Mouse (Mus musculus) limb, embryonic 14.5 days (tissue): Measurements from ENCODE around the gene Vwa7. TPM values are rescaled to one million over a fixed set of nuclear protein-coding genes. Genes with fewer than 3 reads are reported as not detected.
"Not testable (repeated sequence)": the region's sequence is repeated elsewhere in the genome, so short reads cannot be mapped to it uniquely, and the experiment has no call there.

Source experiments
- ATAC-seq: fragments of 200-750 bp; cut with Nextera tagmentation; 2 replicates; pipeline ENCODE4 v1.8.0; 2017; ENCODE audit warnings: low read depth, moderate number of reproducible peaks, moderate TSS enrichment; ENCODE audit not compliant: low FRiP score
- DNase-seq: peaks from one replicate; pipeline ENCODE4 v3.0.0-alpha.2; 2015; ENCODE audit warnings: low spot score
- H3K27ac ChIP-seq: fragments of 300-500 bp; sonication (generic); replicated peaks from 2 replicates; pipeline ENCODE4 v1.5.1; 2014; ENCODE audit warnings: low read depth, mild to moderate bottlenecking, low read length, moderate library complexity, mixed read lengths
- H3K27me3 ChIP-seq: fragments of 300-500 bp; sonication (generic); 2 replicates; pipeline ENCODE4 v1.6.1; 2014; ENCODE audit warnings: low read length, mixed read lengths; ENCODE audit not compliant: control insufficient read depth, insufficient read depth
- H3K36me3 ChIP-seq: fragments of 300-500 bp; sonication (generic); 2 replicates; pipeline ENCODE4 v1.6.1; 2014; ENCODE audit warnings: mild to moderate bottlenecking, low read length, moderate library complexity, mixed read lengths; ENCODE audit not compliant: control insufficient read depth, insufficient read depth
- H3K4me1 ChIP-seq: fragments of 300-500 bp; sonication (generic); 2 replicates; pipeline ENCODE4 v1.6.1; 2014; ENCODE audit warnings: antibody characterized with exemption, low read length, mixed read lengths; ENCODE audit not compliant: control insufficient read depth, insufficient read depth
- H3K4me2 ChIP-seq: fragments of 300-500 bp; sonication (generic); replicated peaks from 2 replicates; pipeline ENCODE4 v1.6.1; 2014; ENCODE audit warnings: low read depth, mild to moderate bottlenecking, low read length, moderate library complexity; ENCODE audit not compliant: severe bottlenecking
- H3K4me3 ChIP-seq: fragments of 300-500 bp; sonication (generic); replicated peaks from 2 replicates; pipeline ENCODE4 v1.5.1; 2014; ENCODE audit warnings: low read length
- H3K9ac ChIP-seq: fragments of 300-500 bp; sonication (generic); 2 replicates; pipeline ENCODE4 v1.6.1; 2014; ENCODE audit warnings: mild to moderate bottlenecking, low read depth, low read length, moderate library complexity; ENCODE audit not compliant: severe bottlenecking
- H3K9me3 ChIP-seq: fragments of 300-500 bp; sonication (generic); 2 replicates; pipeline ENCODE4 v1.6.1; 2016; ENCODE audit warnings: low read length; ENCODE audit not compliant: control insufficient read depth
- POLR2A ChIP-seq: fragments of 200-500 bp; IDR thresholded peaks from 2 replicates; pipeline ENCODE4 v1.8.0; 2012; ENCODE audit warnings: inconsistent platforms, mild to moderate bottlenecking, moderate library complexity, borderline replicate concordance; ENCODE audit not compliant: insufficient read depth, insufficient read length; ENCODE audit errors: extremely low read depth
- WGBS: fragments of 180-500 bp; shearing (Covaris S2); extraction: QIAGEN DNeasy Blood & Tissue Kit; methylation state at CpG from one replicate; pipeline ENCODE4 v1.1.7; 2014; 5-methylcytosine and 5-hydroxymethylcytosine counted together
- polyA plus RNA-seq, 2 experiments: library from polyadenylated mRNA; depleted of rRNA in 1 of 2; stranded (reverse) in 1 of 2; unstranded in 1 of 2; fragments of >200 nt; fragmentation: Nextera tagmentation in 1 of 2; extraction: Ambion mirVana in 1 of 2; gene quantifications; 2 replicates each; pipeline versions ENCODE4 v1.2.1 to v1.2.3; 2012 to 2014

Gene Vwa7
- polyA plus RNA-seq (2012; rRNA removed) = 0.64 and 0.85 TPM in 2 replicates
- polyA plus RNA-seq (2014; fragmentation: Nextera tagmentation; extraction: Ambion mirVana) = 0.11 and 0.15 TPM in 2 replicates

DNA sequence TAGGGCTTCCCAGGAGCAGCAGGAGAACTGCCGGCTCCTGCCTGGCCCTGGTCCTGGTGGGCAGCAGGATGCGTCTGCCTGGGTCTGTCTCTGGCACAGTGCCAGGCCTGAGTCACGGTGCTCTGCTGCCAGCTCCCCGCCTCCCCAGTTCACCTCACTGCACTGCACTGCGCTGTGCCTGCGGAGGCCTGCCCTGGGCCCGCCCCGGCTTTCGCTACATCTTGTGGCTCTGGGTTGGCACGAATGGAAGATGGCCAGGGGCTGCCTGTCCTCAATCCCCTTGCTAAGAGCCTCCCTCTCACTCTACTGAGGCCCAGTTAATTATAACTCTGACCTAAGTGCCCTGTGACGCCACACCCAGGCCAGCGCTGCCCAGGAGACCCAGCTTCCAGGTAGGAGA lies at the start of gene Vwa7:
Gene Vwa7, plus strand, starts transcription at position 204 of the 400 bp plus-strand sequence.
- H3K36me3 ChIP-seq = peaks cover 58% of the 10 kb centered on the region
- no peaks in the 10 kb centered on the region for H3K27me3 ChIP-seq
- H3K4me3 ChIP-seq = no peak within 1 kb of the TSS
- H3K27ac ChIP-seq = no peak within 1 kb of the TSS
- 55% methylated on average over 12 of the region's 12 CpGs for WGBS
- ATAC-seq = no peak
- no peaks in the 10 kb centered on the region for H3K9me3 ChIP-seq
- TF ChIP-seq POLR2A = no peak
- H3K4me1 ChIP-seq = peaks cover 2% of the 10 kb centered on the region; the same call in 1 of the 2 replicates
- no peak within 1 kb of the TSS for H3K4me2 ChIP-seq
- peak within 1 kb of the TSS; percentile 12; the same call in 1 of the 2 replicates for H3K9ac ChIP-seq
- DNase-seq = no peak

DNA sequence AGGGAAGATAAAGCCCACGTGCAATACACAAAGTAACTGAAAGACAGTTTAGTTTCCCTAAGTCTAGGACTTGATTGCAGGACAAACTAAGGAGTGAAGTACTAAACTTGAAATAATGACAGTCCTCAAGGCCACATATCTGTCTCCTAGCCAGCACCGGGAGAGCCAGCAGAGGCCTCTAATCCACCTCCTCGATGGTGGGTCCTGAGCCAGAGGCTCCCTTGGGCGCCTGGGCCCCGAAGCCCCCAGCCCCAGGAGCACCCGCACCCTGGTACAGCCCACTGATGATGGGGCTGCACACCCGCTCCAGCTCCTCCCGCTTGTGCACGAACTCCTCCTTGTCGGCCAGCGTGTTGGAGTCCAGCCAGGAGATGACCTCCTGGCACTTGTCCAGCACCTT lies 46.6 kb upstream of the Vwa7 start, which contains the start of gene Gm20481:
Gene Gm20481, plus strand, starts transcription at position 91 of the 400 bp plus-strand sequence.
- H3K9me3 ChIP-seq, H3K4me1 ChIP-seq, H3K27me3 ChIP-seq, H3K4me2 ChIP-seq, H3K27ac ChIP-seq, H3K4me3 ChIP-seq, H3K9ac ChIP-seq, ATAC-seq, H3K36me3 ChIP-seq, DNase-seq: not testable (repeated sequence)
- 73% methylated on average over 6 of the region's 11 CpGs for WGBS

DNA sequence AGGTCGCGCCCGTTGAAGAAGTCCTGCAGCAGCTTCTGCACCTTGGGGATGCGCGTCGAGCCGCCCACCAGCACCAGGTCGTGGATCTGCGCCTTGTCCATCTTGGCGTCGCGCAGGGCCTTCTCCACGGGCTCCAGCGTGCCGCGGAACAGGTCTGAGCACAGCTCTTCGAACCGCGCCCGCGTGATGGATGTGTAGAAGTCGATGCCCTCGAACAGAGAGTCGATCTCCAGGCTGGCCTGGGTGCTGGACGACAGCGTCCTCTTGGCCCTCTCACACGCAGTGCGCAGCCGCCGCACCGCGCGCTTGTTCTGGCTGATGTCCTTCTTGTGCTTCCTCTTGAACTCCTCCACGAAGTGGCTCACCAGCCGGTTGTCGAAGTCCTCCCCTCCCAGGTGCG lies 45.5 kb upstream of the Vwa7 start:
- not testable (repeated sequence) for ATAC-seq
- 48% methylated on average over 8 of the region's 37 CpGs for WGBS

DNA sequence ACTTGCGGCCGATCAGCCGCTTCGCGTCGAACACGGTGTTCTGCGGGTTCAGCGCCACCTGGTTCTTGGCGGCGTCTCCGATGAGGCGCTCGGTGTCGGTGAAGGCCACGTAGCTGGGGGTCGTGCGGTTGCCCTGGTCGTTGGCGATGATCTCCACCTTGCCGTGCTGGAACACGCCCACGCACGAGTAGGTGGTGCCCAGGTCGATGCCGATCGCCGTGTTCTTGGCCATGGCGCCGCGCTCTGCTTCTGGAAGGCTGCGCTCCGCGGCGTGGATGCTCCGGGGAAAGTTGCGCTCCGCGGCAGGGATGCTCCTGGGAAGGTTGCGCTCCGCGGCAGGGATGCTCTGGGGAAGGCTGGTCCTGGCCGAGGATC lies 44.7 kb upstream of the Vwa7 start:
- H3K27me3 ChIP-seq, DNase-seq, H3K36me3 ChIP-seq, H3K27ac ChIP-seq, H3K9ac ChIP-seq, H3K4me1 ChIP-seq, H3K9me3 ChIP-seq: not testable (repeated sequence)
- H3K4me3 ChIP-seq = peak overlapping the region; percentile 44
- H3K4me2 ChIP-seq = peak overlapping the region; percentile 88
- ATAC-seq = peak; percentile 56
- WGBS = no CpG with 5 or more reads among the region's 43 CpGs

More for the DNA sequence above, 45.5 kb upstream of the Vwa7 start:
- not testable (repeated sequence) for H3K4me3 ChIP-seq, H3K4me2 ChIP-seq, DNase-seq, H3K4me1 ChIP-seq, H3K27ac ChIP-seq, H3K36me3 ChIP-seq, H3K9ac ChIP-seq, H3K27me3 ChIP-seq, H3K9me3 ChIP-seq

DNA sequence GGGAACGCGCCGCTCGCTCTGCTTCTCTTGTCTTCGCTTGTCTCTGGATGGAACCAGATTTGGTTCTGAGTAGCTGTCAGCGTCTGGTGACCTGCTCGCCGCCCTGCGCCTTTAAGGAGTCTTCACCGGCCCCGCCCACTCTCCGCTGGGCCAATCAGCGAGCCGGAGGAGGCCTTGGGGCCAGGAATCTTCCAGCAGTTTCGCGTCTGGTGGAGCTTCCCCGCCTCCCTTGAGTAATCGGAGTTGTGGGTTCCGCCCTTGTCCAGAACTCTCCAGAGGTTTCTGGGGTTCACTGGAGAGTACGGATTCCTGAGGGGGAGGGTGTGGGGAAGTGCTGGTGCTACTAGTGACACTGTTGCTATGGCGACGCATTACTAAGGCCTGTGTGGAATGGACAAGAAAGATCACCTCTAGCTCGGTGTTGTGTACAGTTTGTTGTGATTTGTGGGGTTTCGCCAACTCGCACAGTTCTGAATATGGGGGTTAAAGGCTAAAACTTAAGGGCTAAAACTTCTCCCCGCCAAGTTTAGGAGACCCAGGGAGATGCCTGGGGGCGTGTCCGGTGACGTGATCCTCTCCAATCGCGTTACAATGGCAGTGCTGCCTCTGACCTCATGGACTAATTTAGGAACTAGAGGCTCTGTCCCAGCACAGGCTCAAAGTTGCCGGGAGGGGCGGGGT lies 44.2 kb upstream of the Vwa7 start, which contains the start of the genes Hspa1a and Hspa1l:
Gene Hspa1a, minus strand, starts transcription at position 88 of the 681 bp plus-strand sequence.
Gene Hspa1l, plus strand, starts transcription at position 635 of the 681 bp plus-strand sequence.
- H3K4me1 ChIP-seq, H3K27me3 ChIP-seq, H3K36me3 ChIP-seq, H3K9me3 ChIP-seq: not testable (repeated sequence)
- H3K4me3 ChIP-seq = peak within 1 kb of the TSS; percentile 44
- H3K27ac ChIP-seq = 0 out of 2 replicates have a peak within 1 kb of the TSS, but pooled peaks have one; percentile 43
- peak; percentile 80 for DNase-seq
- peak within 1 kb of the TSS; percentile 88 for H3K4me2 ChIP-seq
- peak; percentile 96 for ATAC-seq
- under 1% methylated on average over 26 of the region's 33 CpGs for WGBS
- H3K9ac ChIP-seq = peak within 1 kb of the TSS; percentile 31
